Mouse (Mus musculus): ENCODE results near the gene Krt8. TPM values are rescaled to one million over a fixed set of nuclear protein-coding genes. Genes with fewer than 3 reads are reported as not detected.

The Krt8 gene
- total and polyA plus RNA-seq, 2 experiments from 2014 or later = 0.60 to 1.6 TPM

DNA sequence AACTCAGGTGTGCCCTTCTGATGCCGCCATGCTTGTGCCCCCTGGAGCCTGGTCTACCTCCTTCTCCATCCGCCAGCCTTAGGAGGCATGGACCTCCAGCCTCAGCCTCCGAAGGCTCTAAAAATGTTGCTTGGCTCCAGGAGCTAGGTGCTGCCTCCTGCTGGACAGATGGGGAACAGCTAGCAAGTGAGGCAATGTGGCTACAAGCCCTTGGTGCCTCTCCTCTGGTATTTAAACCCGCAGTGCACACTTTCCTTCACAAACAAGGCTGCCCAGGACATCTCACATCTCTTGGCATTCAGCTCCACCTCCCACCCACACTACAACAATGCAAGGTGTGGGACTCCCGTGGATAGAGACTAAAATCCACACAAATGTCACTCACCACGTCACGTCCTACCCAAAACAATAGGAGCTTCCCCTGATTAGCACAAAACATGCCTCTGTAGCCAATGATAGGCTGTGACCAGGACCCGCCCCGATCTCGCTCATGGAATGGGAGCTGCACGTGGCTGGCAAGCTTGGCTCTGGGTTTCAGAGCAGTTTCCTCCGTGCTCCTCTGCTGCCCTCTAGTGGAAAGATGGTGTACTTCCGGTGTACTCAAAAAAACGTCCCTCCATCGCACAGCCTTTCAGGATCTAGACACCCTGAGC, 20.2 kb downstream of the Krt8 start:
- Histone ChIP-seq H3K36me3 (ENCODE audit: insufficient read depth, low read length) (no peaks in the 10 kb centered on the region), H3K4me1 (ENCODE audit: insufficient read depth, low read length) (no peaks in the 10 kb centered on the region), H3K27ac (ENCODE audit: low read depth, low read length) (peak overlapping the region; percentile 68), H3K9ac (replicated peaks; ENCODE audit: low read length, poor library complexity, severe bottlenecking) (peak overlapping the region; percentile 52; the same call in 1 of the 2 replicates), H3K27me3 (ENCODE audit: insufficient read depth, low read length) (no peaks in the 10 kb centered on the region), H3K4me2 (ENCODE audit: low read depth, low read length, poor library complexity, severe bottlenecking) (peak overlapping the region; percentile 45), H3K4me3 (ENCODE audit: low read depth, low read length) (0 out of 2 replicates have a peak overlapping the region, but pooled peaks have one; percentile 13), H3K9me3 (ENCODE audit: low read length) (no peaks in the 10 kb centered on the region)
- ATAC-seq (ENCODE audit: low FRiP score) = peak; percentile 96
- peak; percentile 98 for DNase-seq (ENCODE audit: low spot score)
- 3% methylated on average over 15 of the region's 15 CpGs for WGBS
- peak; percentile 96 for TF ChIP-seq CTCF (IDR thresholded peaks at IDR 0.05)

- no peak overlapping the region for H3K9ac ChIP-seq (replicated peaks; ENCODE audit: low read length, poor library complexity, severe bottlenecking)
- H3K4me1 ChIP-seq (ENCODE audit: insufficient read depth, low read length) = no peaks in the 10 kb centered on the region
- WGBS = 84% methylated on average over 13 of the region's 13 CpGs
- peak overlapping the region; percentile 68 for H3K27ac ChIP-seq (ENCODE audit: low read depth, low read length)
- no peaks in the 10 kb centered on the region for H3K9me3 ChIP-seq (ENCODE audit: low read length)
- no peak for DNase-seq (ENCODE audit: low spot score)
- no peaks in the 10 kb centered on the region for H3K27me3 ChIP-seq (ENCODE audit: insufficient read depth, low read length)
- H3K36me3 ChIP-seq (ENCODE audit: insufficient read depth, low read length) = no peaks in the 10 kb centered on the region
- H3K4me3 ChIP-seq (ENCODE audit: low read depth, low read length) = no peak overlapping the region
- ATAC-seq (ENCODE audit: low FRiP score) = no peak
- H3K4me2 ChIP-seq (ENCODE audit: low read depth, low read length, poor library complexity, severe bottlenecking) = peak overlapping the region; percentile 45
- peak; percentile 43 for TF ChIP-seq CTCF (IDR thresholded peaks at IDR 0.05)
Observed at GRCm38 (mm10) chr15:101983315-101983948, 20.9 kb downstream of the Krt8 start.

DNA sequence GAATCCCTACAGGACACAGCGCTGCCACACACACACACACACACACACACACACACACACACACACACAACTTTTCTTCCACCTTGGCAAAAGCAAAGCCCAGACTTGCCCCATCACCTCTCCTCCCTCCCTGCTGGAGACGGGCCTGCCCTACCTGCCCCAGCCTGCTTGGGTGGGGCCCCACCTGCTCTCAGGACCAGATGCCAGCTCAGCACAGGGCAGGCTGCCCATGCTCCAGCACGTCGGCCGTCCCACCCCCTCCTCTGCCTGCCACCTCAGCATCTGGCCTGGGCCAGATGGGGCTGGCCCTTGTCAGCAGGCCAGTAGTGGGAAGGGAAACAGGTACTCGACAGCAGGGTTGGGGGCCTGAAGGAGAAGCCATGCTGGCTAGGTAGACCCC, 23.4 kb downstream of the Krt8 start:
- H3K4me3 ChIP-seq (ENCODE audit: low read depth, low read length) = no peak overlapping the region
- ATAC-seq (ENCODE audit: low FRiP score) = no peak
- H3K27me3 ChIP-seq (ENCODE audit: insufficient read depth, low read length) = no peaks in the 10 kb centered on the region
- H3K36me3 ChIP-seq (ENCODE audit: insufficient read depth, low read length) = no peaks in the 10 kb centered on the region
- no peak overlapping the region for H3K27ac ChIP-seq (ENCODE audit: low read depth, low read length)
- no peak overlapping the region for H3K9ac ChIP-seq (replicated peaks; ENCODE audit: low read length, poor library complexity, severe bottlenecking)
- H3K9me3 ChIP-seq (ENCODE audit: low read length) = no peaks in the 10 kb centered on the region
- DNase-seq (ENCODE audit: low spot score) = no peak
- no peak overlapping the region for H3K4me2 ChIP-seq (ENCODE audit: low read depth, low read length, poor library complexity, severe bottlenecking)
- TF ChIP-seq CTCF (IDR thresholded peaks at IDR 0.05) = no peak
- 65% methylated on average over 6 of the region's 6 CpGs for WGBS
- peaks cover 9% of the 10 kb centered on the region; the same call in 1 of the 2 replicates for H3K4me1 ChIP-seq (ENCODE audit: insufficient read depth, low read length)

GRCm38 (mm10) chr15:101977043-101977726, 27.1 kb downstream of the Krt8 start:
- Histone ChIP-seq H3K27me3 (ENCODE audit: insufficient read depth, low read length) (no peaks in the 10 kb centered on the region), H3K9ac (replicated peaks; ENCODE audit: low read length, poor library complexity, severe bottlenecking) (peak overlapping the region; percentile 46; the same call in 1 of the 2 replicates), H3K27ac (ENCODE audit: low read depth, low read length) (no peak overlapping the region), H3K4me1 (ENCODE audit: insufficient read depth, low read length) (peaks cover 9% of the 10 kb centered on the region; the same call in 1 of the 2 replicates), H3K36me3 (ENCODE audit: insufficient read depth, low read length) (no peaks in the 10 kb centered on the region), H3K4me2 (ENCODE audit: low read depth, low read length, poor library complexity, severe bottlenecking) (peak overlapping the region; percentile 92), H3K9me3 (ENCODE audit: low read length) (no peaks in the 10 kb centered on the region), H3K4me3 (ENCODE audit: low read depth, low read length) (peak overlapping the region; percentile 39)
- TF ChIP-seq CTCF (IDR thresholded peaks at IDR 0.05) = peak; percentile 9
- ATAC-seq (ENCODE audit: low FRiP score) (peak; percentile 77), DNase-seq (ENCODE audit: low spot score) (peak; percentile 67)
- 4% methylated on average over 32 of the region's 39 CpGs for whole genome bisulfite sequencing

DNA sequence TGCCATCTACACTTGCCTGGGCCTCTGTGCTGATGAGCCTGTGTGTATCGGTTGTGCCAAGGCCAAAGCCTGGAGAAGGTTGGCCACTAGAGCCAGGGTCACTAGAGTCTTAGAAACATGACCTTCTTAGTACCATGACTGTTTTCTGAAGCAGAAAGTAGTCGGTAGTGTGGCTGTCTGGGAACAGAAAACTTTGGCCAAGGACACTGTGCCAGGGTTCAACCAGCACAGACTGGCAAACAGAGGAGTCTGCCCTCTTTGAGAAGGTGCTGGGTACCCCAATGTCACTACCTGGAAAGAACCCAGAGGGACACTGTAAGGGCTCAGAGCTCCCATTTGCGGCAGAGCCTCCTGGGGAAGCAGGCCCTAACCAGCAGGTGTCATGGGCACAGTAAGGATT, 27.6 kb downstream of the Krt8 start:
- TF ChIP-seq CTCF (IDR thresholded peaks at IDR 0.05) = no peak
- no peaks in the 10 kb centered on the region for H3K9me3 ChIP-seq (ENCODE audit: low read length)
- peak overlapping the region; percentile 46; the same call in 1 of the 2 replicates for H3K9ac ChIP-seq (replicated peaks; ENCODE audit: low read length, poor library complexity, severe bottlenecking)
- H3K27me3 ChIP-seq (ENCODE audit: insufficient read depth, low read length) = no peaks in the 10 kb centered on the region
- H3K27ac ChIP-seq (ENCODE audit: low read depth, low read length) = no peak overlapping the region
- H3K4me1 ChIP-seq (ENCODE audit: insufficient read depth, low read length) = peaks cover 9% of the 10 kb centered on the region; the same call in 1 of the 2 replicates
- ATAC-seq (ENCODE audit: low FRiP score) (no peak), DNase-seq (ENCODE audit: low spot score) (no peak)
- H3K4me3 ChIP-seq (ENCODE audit: low read depth, low read length) = no peak overlapping the region
- 56% methylated on average over 3 of the region's 3 CpGs for WGBS
- H3K36me3 ChIP-seq (ENCODE audit: insufficient read depth, low read length) = no peaks in the 10 kb centered on the region
- peak overlapping the region; percentile 92 for H3K4me2 ChIP-seq (ENCODE audit: low read depth, low read length, poor library complexity, severe bottlenecking)

Data from midbrain, postnatal 0 days (tissue).